Mouse (Mus musculus) midbrain, embryonic 14.5 days (tissue): Measurements from ENCODE around the gene Sephs2. TPM values are rescaled to one million over a fixed set of nuclear protein-coding genes. Genes with fewer than 3 reads are reported as not detected.
A peak's percentile ranks its signal among the peaks of the same experiment; 100 is the strongest.
"Not testable (repeated sequence)": the region's sequence is repeated elsewhere in the genome, so short reads cannot be mapped to it uniquely, and the experiment has no call there.

ENCODE experiments used
- ATAC-seq: fragments of 200-750 bp; cut with Nextera tagmentation; 2 replicates; pipeline ENCODE4 v1.8.0; 2017; ENCODE audit warnings: moderate number of reproducible peaks, moderate library complexity; ENCODE audit not compliant: low FRiP score, low TSS enrichment
- DNase-seq: peaks from one replicate; pipeline ENCODE4 v3.0.0-alpha.2; 2015
- H3K27ac ChIP-seq: fragments of 300-500 bp; sonication (generic); replicated peaks from 2 replicates; pipeline ENCODE4 v1.5.1; 2014; ENCODE audit warnings: mild to moderate bottlenecking, low read depth, low read length, moderate library complexity
- H3K27me3 ChIP-seq: fragments of 300-500 bp; sonication (generic); 2 replicates; pipeline ENCODE4 v1.6.1; 2014; ENCODE audit warnings: low read length, control low read depth, mixed read lengths; ENCODE audit not compliant: control insufficient read depth, insufficient read depth
- H3K36me3 ChIP-seq: fragments of 300-500 bp; sonication (generic); 2 replicates; pipeline ENCODE4 v1.6.1; 2014; ENCODE audit warnings: low read length, control low read depth; ENCODE audit not compliant: control insufficient read depth, insufficient read depth
- H3K4me1 ChIP-seq: fragments of 300-500 bp; sonication (generic); 2 replicates; pipeline ENCODE4 v1.6.1; 2014; ENCODE audit warnings: mild to moderate bottlenecking, antibody characterized with exemption, low read length, control low read depth; ENCODE audit not compliant: control insufficient read depth, insufficient read depth
- H3K4me2 ChIP-seq: fragments of 300-500 bp; sonication (generic); 2 replicates; pipeline ENCODE4 v1.6.1; 2014; ENCODE audit warnings: mild to moderate bottlenecking, low read length, moderate library complexity
- H3K4me3 ChIP-seq: fragments of 300-500 bp; sonication (generic); replicated peaks from 2 replicates; pipeline ENCODE4 v1.5.1; 2014; ENCODE audit warnings: low read depth, low read length
- H3K9ac ChIP-seq: fragments of 300-500 bp; sonication (generic); replicated peaks from 2 replicates; pipeline ENCODE4 v1.6.1; 2014; ENCODE audit warnings: mild to moderate bottlenecking, low read length, moderate library complexity
- H3K9me3 ChIP-seq: fragments of 300-500 bp; sonication (generic); 2 replicates; pipeline ENCODE4 v1.6.1; 2016; ENCODE audit warnings: low read length, control low read depth, mixed read lengths; ENCODE audit not compliant: control insufficient read depth
- whole genome bisulfite sequencing: fragments of 180-500 bp; shearing (Covaris S2); extraction: QIAGEN DNeasy Blood & Tissue Kit; methylation state at CpG from one replicate; pipeline ENCODE4 v1.1.7; 2014; 5-methylcytosine and 5-hydroxymethylcytosine counted together
- polyA plus RNA-seq: library from polyadenylated mRNA; unstranded; fragments of >200 nt; fragmentation: Nextera tagmentation; extraction: Ambion mirVana; gene quantifications from 2 replicates; pipeline ENCODE4 v1.2.1, GENCODE M21; 2014

Gene Sephs2
- polyA plus RNA-seq, 1 experiment from 2014 or later = 78.4 TPM

- Histone ChIP-seq H3K4me1 (peaks cover 8% of the 10 kb centered on the region; the same call in 1 of the 2 replicates), H3K4me2 (peak overlapping the region; percentile 66), H3K27ac (peak overlapping the region; percentile 91), H3K9me3 (no peaks in the 10 kb centered on the region), H3K27me3 (no peaks in the 10 kb centered on the region), H3K36me3 (peaks cover 20% of the 10 kb centered on the region), H3K4me3 (peak overlapping the region; percentile 56), H3K9ac (peak overlapping the region; percentile 61; the same call in 1 of the 2 replicates)
- 82% methylated on average over 6 of the region's 6 CpGs for WGBS
- no peak for DNase-seq
- no peak for ATAC-seq
Observed at GRCm38 (mm10) chr7:127253341-127253740, 20.5 kb downstream of the Sephs2 start.

GRCm38 (mm10) chr7:127252414-127252813 is 21.4 kb downstream of the Sephs2 start:
- DNase-seq (peak; percentile 64), ATAC-seq (no peak)

GRCm38 (mm10) chr7:127250511-127250910 is 23.3 kb downstream of the Sephs2 start:
- ATAC-seq, H3K4me3 ChIP-seq: not testable (repeated sequence)
- H3K36me3 ChIP-seq = peaks cover 25% of the 10 kb centered on the region

More at GRCm38 (mm10) chr7:127252414-127252813, 21.4 kb downstream of the Sephs2 start:
- WGBS = 98% methylated on average over 2 of the region's 2 CpGs
- Histone ChIP-seq H3K27ac (no peak overlapping the region), H3K36me3 (peaks cover 27% of the 10 kb centered on the region), H3K4me3 (no peak overlapping the region), H3K4me2 (no peak overlapping the region), H3K9ac (no peak overlapping the region), H3K9me3 (no peaks in the 10 kb centered on the region), H3K4me1 (peaks cover 8% of the 10 kb centered on the region; the same call in 1 of the 2 replicates), H3K27me3 (no peaks in the 10 kb centered on the region)

GRCm38 (mm10) chr7:127244658-127245510 is 29.0 kb downstream of the Sephs2 start:
- H3K27ac ChIP-seq = peak overlapping the region; percentile 82
- H3K4me1 ChIP-seq = peaks cover 21% of the 10 kb centered on the region
- 11% methylated on average over 31 of the region's 33 CpGs for WGBS
- peaks cover 18% of the 10 kb centered on the region for H3K36me3 ChIP-seq
- ATAC-seq (peak; percentile 60), DNase-seq (no peak)
- H3K27me3 ChIP-seq = no peaks in the 10 kb centered on the region
- peak overlapping the region; percentile 96 for H3K9ac ChIP-seq
- peak overlapping the region; percentile 86 for H3K4me2 ChIP-seq
- H3K9me3 ChIP-seq = no peaks in the 10 kb centered on the region
- peak overlapping the region; percentile 84 for H3K4me3 ChIP-seq

More at GRCm38 (mm10) chr7:127250511-127250910, 23.3 kb downstream of the Sephs2 start:
- DNase-seq, H3K27me3 ChIP-seq, H3K9me3 ChIP-seq, H3K9ac ChIP-seq, H3K4me2 ChIP-seq, H3K27ac ChIP-seq: not testable (repeated sequence)
- H3K4me1 ChIP-seq = peaks cover 19% of the 10 kb centered on the region
- 92% methylated on average over 8 of the region's 8 CpGs for WGBS

- ATAC-seq (peak; percentile 94), DNase-seq (peak; percentile 96)
- Histone ChIP-seq H3K9me3 (no peaks in the 10 kb centered on the region), H3K36me3 (peaks cover 16% of the 10 kb centered on the region), H3K4me1 (peaks cover 21% of the 10 kb centered on the region), H3K4me2 (peak within 1 kb of the TSS; percentile 86), H3K27ac (peak within 1 kb of the TSS; percentile 82), H3K27me3 (no peaks in the 10 kb centered on the region), H3K9ac (peak within 1 kb of the TSS; percentile 96), H3K4me3 (peak within 1 kb of the TSS; percentile 84)
- whole genome bisulfite sequencing = under 1% methylated on average over 54 of the region's 56 CpGs
Observed at GRCm38 (mm10) chr7:127243870-127244657, 29.8 kb downstream of the Sephs2 start, which contains the start of gene Zfp771. Gene Zfp771 (plus strand): TSS chr7:127244274.

GRCm38 (mm10) chr7:127243361-127243867 is 30.4 kb downstream of the Sephs2 start:
- ATAC-seq (no peak), DNase-seq (no peak)
- peak overlapping the region; percentile 86 for H3K4me2 ChIP-seq
- H3K36me3 ChIP-seq = peaks cover 22% of the 10 kb centered on the region
- H3K27ac ChIP-seq = peak overlapping the region; percentile 82
- no peaks in the 10 kb centered on the region for H3K9me3 ChIP-seq
- peak overlapping the region; percentile 96; the same call in 1 of the 2 replicates for H3K9ac ChIP-seq
- peaks cover 21% of the 10 kb centered on the region for H3K4me1 ChIP-seq
- WGBS = 41% methylated on average over 2 of the region's 2 CpGs
- H3K4me3 ChIP-seq = peak overlapping the region; percentile 84
- H3K27me3 ChIP-seq = no peaks in the 10 kb centered on the region

GRCm38 (mm10) chr7:127234777-127235176 is 39.1 kb downstream of the Sephs2 start:
- Histone ChIP-seq H3K4me1 (peaks cover 31% of the 10 kb centered on the region), H3K9me3 (no peaks in the 10 kb centered on the region), H3K9ac (no peak overlapping the region), H3K36me3 (peaks cover 51% of the 10 kb centered on the region), H3K27me3 (no peaks in the 10 kb centered on the region), H3K4me3 (peak overlapping the region; percentile 81), H3K27ac (no peak overlapping the region), H3K4me2 (peak overlapping the region; percentile 69)
- ATAC-seq (no peak), DNase-seq (no peak)
- WGBS = 96% methylated on average over 2 of the region's 2 CpGs

- Histone ChIP-seq H3K27me3 (no peaks in the 10 kb centered on the region), H3K9me3 (no peaks in the 10 kb centered on the region), H3K4me1 (peaks cover 31% of the 10 kb centered on the region), H3K4me3 (peak overlapping the region; percentile 81), H3K4me2 (peak overlapping the region; percentile 69), H3K36me3 (peaks cover 48% of the 10 kb centered on the region), H3K9ac (peak overlapping the region; percentile 98), H3K27ac (peak overlapping the region; percentile 99)
- ATAC-seq (no peak), DNase-seq (no peak)
- WGBS = 6% methylated on average over 9 of the region's 9 CpGs
Observed at GRCm38 (mm10) chr7:127233765-127234164, 40.1 kb downstream of the Sephs2 start.
